Mouse (Mus musculus): ENCODE results near the gene Ferd3l.

Ferd3l gene

GRCm38 (mm10) chr12:33964427-33964826, 36.2 kb downstream of the Ferd3l start:
- in situ Hi-C loops (cut with MboI; ENCODE audit: unreplicated experiment in 2 of 2): no loop called here

- in situ Hi-C loops (cut with MboI; ENCODE audit: unreplicated experiment in 2 of 2): no loop called here
Measured at GRCm38 (mm10) chr12:33965661-33966360, 37.6 kb downstream of the Ferd3l start.

GRCm38 (mm10) chr12:33966490-33967415, 38.5 kb downstream of the Ferd3l start:
- in situ Hi-C loops (cut with MboI; ENCODE audit: unreplicated experiment in 2 of 2): no loop called here

GRCm38 (mm10) chr12:33967514-33967913, 39.3 kb downstream of the Ferd3l start:
- in situ Hi-C loops (cut with MboI; ENCODE audit: unreplicated experiment in 2 of 2): no loop called here

GRCm38 (mm10) chr12:33968041-33968897, 40.0 kb downstream of the Ferd3l start:
- in situ Hi-C loops (cut with MboI; ENCODE audit: unreplicated experiment in 2 of 2): no loop called here

GRCm38 (mm10) chr12:33968898-33969178, 40.6 kb downstream of the Ferd3l start:
- in situ Hi-C loops (cut with MboI; ENCODE audit: unreplicated experiment in 2 of 2): no loop called here

Data from v-Abl transformed pro-B cells (cell line).